Mouse (Mus musculus) spleen, postnatal 36 days (tissue): ENCODE results near the gene Ints6l.
"Not testable (repeated sequence)": the region's sequence is repeated elsewhere in the genome, so short reads cannot be mapped to it uniquely, and the experiment has no call there.

Source experiments
- DNase-seq, 2 experiments: peaks; one replicate each; pipeline ENCODE4 v3.0.0; 2022; ENCODE audit warnings: low spot score in 2 of 2, mixed read lengths in 1 of 2

The Ints6l gene

GRCm38 (mm10) chrX:56524442-56524841 lies 69.8 kb downstream of the Ints6l start, which contains the start of gene Gm10477:
Gene Gm10477, plus strand, starts transcription at chrX:56524742.
- not testable (repeated sequence) for DNase-seq

- DNase-seq = peak; percentile 8 to 14
These were observed 76.6 kb downstream of the Ints6l start for GRCm38 (mm10) chrX:56531266-56531665.

GRCm38 (mm10) chrX:56537162-56537561 lies 82.5 kb downstream of the Ints6l start:
- DNase-seq = no peak

GRCm38 (mm10) chrX:56549506-56549905 lies 94.8 kb downstream of the Ints6l start, which contains the start of gene Gm648:
Gene Gm648, minus strand, starts transcription at chrX:56549606.
- DNase-seq = no peak

- no peak for DNase-seq
These were observed 98.9 kb downstream of the Ints6l start for GRCm38 (mm10) chrX:56553584-56553983.
